Comparison of ENCODE assay signal across 8 mouse cellular contexts in the genomic region with DNA sequence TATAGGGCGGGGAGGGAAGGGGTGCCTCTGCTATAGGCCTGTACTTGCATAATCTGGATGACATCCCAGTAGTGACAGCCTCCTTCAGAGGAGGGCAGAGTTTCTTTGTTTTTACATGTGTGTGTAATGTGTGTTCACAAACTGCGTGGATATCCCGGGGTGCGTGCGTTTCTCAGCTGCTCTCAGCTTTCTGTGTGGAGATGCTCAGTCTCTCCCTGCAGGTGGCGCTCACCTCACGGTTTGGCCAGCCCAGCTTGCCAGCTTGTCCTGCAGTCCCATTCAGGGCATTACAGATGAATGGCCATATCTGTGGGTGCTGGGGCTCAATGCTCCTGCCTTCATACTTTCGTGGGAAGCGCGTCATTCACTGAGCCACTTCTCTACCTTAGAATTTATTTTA. TPM values are rescaled to one million over a fixed set of nuclear protein-coding genes. Genes with fewer than 3 reads are reported as not detected.
DNase-seq lines count a peak whose midpoint lies in the region; ATAC-seq lines count a peak whose summit lies in the region.

No protein-coding gene starts in this region.

- H3K4me2 ChIP-seq in hindbrain, embryonic 14.5 days (replicated peaks): no peak overlapping the region
- no peak overlapping the region for H3K4me2 ChIP-seq in neural tube, embryonic 15.5 days

- H3K9me3 ChIP-seq in hindbrain, embryonic 14.5 days (ENCODE audit: control insufficient read depth, low read length): no peaks in the 10 kb centered on the region
- no peaks in the 10 kb centered on the region for H3K9me3 ChIP-seq in hindbrain, embryonic 10.5 days
- H3K9me3 ChIP-seq in embryonic facial prominence, embryonic 10.5 days: no peaks in the 10 kb centered on the region
- no peaks in the 10 kb centered on the region for H3K9me3 ChIP-seq in neural tube, embryonic 15.5 days (replicated peaks)

- H3K36me3 ChIP-seq in hindbrain, embryonic 14.5 days (replicated peaks; ENCODE audit: control insufficient read depth, insufficient read depth): peaks cover 49% of the 10 kb centered on the region
- peaks cover 56% of the 10 kb centered on the region for H3K36me3 ChIP-seq in hindbrain, embryonic 10.5 days
- H3K36me3 ChIP-seq in embryonic facial prominence, embryonic 10.5 days (replicated peaks): peaks cover 47% of the 10 kb centered on the region
- H3K36me3 ChIP-seq in neural tube, embryonic 15.5 days: peaks cover 39% of the 10 kb centered on the region

- WGBS in hindbrain, embryonic 14.5 days: 76% methylated on average over 10 of the region's 10 CpGs
- 81% methylated on average over 10 of the region's 10 CpGs for WGBS in hindbrain, embryonic 10.5 days
- 77% methylated on average over 10 of the region's 10 CpGs for WGBS in embryonic facial prominence, embryonic 10.5 days
- 79% methylated on average over 10 of the region's 10 CpGs for WGBS in neural tube, embryonic 15.5 days

- DNase-seq in hindbrain, embryonic 14.5 days (ENCODE audit: low spot score): peak; percentile 44
- no peak for DNase-seq in hindbrain, embryonic 10.5 days (ENCODE audit: low spot score)
- peak; percentile 74 to 77 for DNase-seq in B cell, adult 2 months
- peak; percentile 49 for DNase-seq in adrenal gland, postnatal 10 days
- peak; percentile 58 for DNase-seq in embryonic facial prominence, embryonic 10.5 days (ENCODE audit: low spot score)

- no peak overlapping the region for H3K27ac ChIP-seq in hindbrain, embryonic 14.5 days
- no peak overlapping the region for H3K27ac ChIP-seq in hindbrain, embryonic 10.5 days
- H3K27ac ChIP-seq in embryonic facial prominence, embryonic 10.5 days (replicated peaks): no peak overlapping the region
- no peak overlapping the region for H3K27ac ChIP-seq in neural tube, embryonic 15.5 days (replicated peaks)

- ATAC-seq in hindbrain, embryonic 14.5 days (ENCODE audit: low FRiP score): no peak
- ATAC-seq in inflammation-experienced regulatory T-cells, adult 6 months: peak; percentile 64
- peak; percentile 70 for ATAC-seq in monocyte, adult 5-6 weeks (replicated peaks; ENCODE audit: insufficient number of reproducible peaks, low FRiP score, low TSS enrichment, poor library complexity, severe bottlenecking)
- no peak for ATAC-seq in neural tube, embryonic 15.5 days (ENCODE audit: low FRiP score)

- no peaks in the 10 kb centered on the region for H3K27me3 ChIP-seq in hindbrain, embryonic 14.5 days (ENCODE audit: control insufficient read depth, insufficient read depth, low read length)
- no peaks in the 10 kb centered on the region for H3K27me3 ChIP-seq in hindbrain, embryonic 10.5 days (ENCODE audit: insufficient read depth, poor library complexity, severe bottlenecking)
- no peaks in the 10 kb centered on the region for H3K27me3 ChIP-seq in embryonic facial prominence, embryonic 10.5 days (replicated peaks; ENCODE audit: low read depth, poor library complexity, severe bottlenecking)
- no peaks in the 10 kb centered on the region for H3K27me3 ChIP-seq in neural tube, embryonic 15.5 days (replicated peaks)

- no peaks in the 10 kb centered on the region for H3K4me1 ChIP-seq in hindbrain, embryonic 14.5 days (replicated peaks; ENCODE audit: control insufficient read depth, insufficient read depth, low read length)
- peaks cover 28% of the 10 kb centered on the region for H3K4me1 ChIP-seq in hindbrain, embryonic 10.5 days (replicated peaks)
- peaks cover 10% of the 10 kb centered on the region for H3K4me1 ChIP-seq in embryonic facial prominence, embryonic 10.5 days
- H3K4me1 ChIP-seq in neural tube, embryonic 15.5 days: 0 out of 2 replicates have a peak, but pooled peaks cover 5% of the 10 kb centered on the region

- H3K9ac ChIP-seq in hindbrain, embryonic 14.5 days: no peak overlapping the region
- H3K9ac ChIP-seq in neural tube, embryonic 15.5 days (replicated peaks): no peak overlapping the region

- H3K4me3 ChIP-seq in hindbrain, embryonic 14.5 days (replicated peaks; ENCODE audit: low read length): no peak overlapping the region
- no peak overlapping the region for H3K4me3 ChIP-seq in hindbrain, embryonic 10.5 days
- H3K4me3 ChIP-seq in embryonic facial prominence, embryonic 10.5 days: no peak overlapping the region
- H3K4me3 ChIP-seq in neural tube, embryonic 15.5 days (replicated peaks): no peak overlapping the region

RNA-seq across cellular contexts. Expression of gene Clstn1, which starts 42.1 kb away (rescaled TPM):
- polyA plus RNA-seq in hindbrain, embryonic 14.5 days (2014; fragmentation: Nextera tagmentation; extraction: Ambion mirVana): 147 and 154 TPM in 2 replicates
- 36.0 and 57.4 TPM in 2 replicates for polyA plus RNA-seq in hindbrain, embryonic 10.5 days (2016; fragmentation: Nextera tagmentation; extraction: Ambion mirVana)
- 10 to 100 TPM; 72.7 to 95.7 TPM for total RNA-seq in adrenal gland, postnatal 10 days (2021)
- 39.6 and 44.2 TPM in 2 replicates for polyA plus RNA-seq in embryonic facial prominence, embryonic 10.5 days (2016; fragmentation: Nextera tagmentation; extraction: Ambion mirVana)
- 1 to 10 TPM; 5.4 to 7.5 (median 6.3) TPM for polyA plus RNA-seq in inflammation-experienced regulatory T-cells, adult 6 months (2017; shearing (Covaris generic))
- total RNA-seq in monocyte, adult 5-6 weeks (2017): 0.43 to 4.3 TPM (median 1.2 TPM) in 3 replicates
- 142 and 188 TPM in 2 replicates for polyA plus RNA-seq in neural tube, embryonic 15.5 days (2015; fragmentation: Nextera tagmentation; extraction: Ambion mirVana)

Comparison
In these comparisons a context has a peak if more than half of its experiments do, and no peak if none do; other contexts are left out.
1. ATAC-seq: peak in inflammation-experienced regulatory T-cells, adult 6 months (single experiment) and monocyte, adult 5-6 weeks (single experiment); none in hindbrain, embryonic 14.5 days (single experiment) and neural tube, embryonic 15.5 days (single experiment).